Comparison of ENCODE assay signal across 20 mouse cellular contexts in genomic region chr15:80445956-80446687, GRCm38 (mm10).
"Had no signal": no experiment of that assay in that cellular context is flagged by ENCODE, and none has a peak within 500 bp of the region (broad histone marks: within the 10 kb centered on the region; RNA-seq: fewer than 3 reads in every experiment).

No protein-coding gene starts in this region.

- H3K27ac ChIP-seq: intestine, embryonic 15.5 days; kidney, embryonic 15.5 days; limb, embryonic 10.5 days; limb, embryonic 13.5 days; liver, embryonic 12.5 days; liver, embryonic 15.5 days; lung, embryonic 15.5 days; stomach, postnatal 0 days had no signal

- DNase-seq: kidney, adult 11 months; kidney, adult 8-10 months; kidney, postnatal 10 days; kidney, postnatal 36 days; liver; midbrain, embryonic 14.5 days; right cerebral cortex, adult 18-20 months; right cerebral cortex, postnatal 14 days; right cerebral cortex, postnatal 4 days; thymus, adult 2 months; thymus, postnatal 14 days; thymus, postnatal 4 days had no signal

- H3K4me3 ChIP-seq: intestine, embryonic 15.5 days; kidney, embryonic 15.5 days; limb, embryonic 10.5 days; limb, embryonic 13.5 days; liver, embryonic 12.5 days; liver, embryonic 15.5 days; lung, embryonic 15.5 days had no signal
